Mouse (Mus musculus) embryonic facial prominence, embryonic 13.5 days (tissue): Measurements from ENCODE around the gene Cdyl2. TPM values are rescaled to one million over a fixed set of nuclear protein-coding genes. Genes with fewer than 3 reads are reported as not detected.

Experiments
- ATAC-seq: fragments of 200-750 bp; cut with Nextera tagmentation; 2 replicates; pipeline ENCODE4 v1.8.0; 2017; ENCODE audit warnings: low read depth; ENCODE audit not compliant: insufficient number of reproducible peaks, insufficient read depth, low FRiP score, low TSS enrichment
- H3K27ac ChIP-seq: fragments of 300-500 bp; sonication (generic); 2 replicates; pipeline ENCODE4 v1.5.1; 2015; ENCODE audit warnings: moderate library complexity, mild to moderate bottlenecking, inconsistent platforms
- H3K27me3 ChIP-seq: fragments of 300-500 bp; sonication (generic); 2 replicates; pipeline ENCODE4 v1.6.1; 2015; ENCODE audit warnings: mild to moderate bottlenecking, inconsistent platforms
- H3K36me3 ChIP-seq: fragments of 300-500 bp; sonication (generic); 2 replicates; pipeline ENCODE4 v1.6.1; 2015; ENCODE audit warnings: mild to moderate bottlenecking, inconsistent platforms
- H3K4me1 ChIP-seq: fragments of 300-500 bp; sonication (generic); 2 replicates; pipeline ENCODE4 v1.6.1; 2015; ENCODE audit warnings: inconsistent platforms
- H3K4me2 ChIP-seq: fragments of 300-500 bp; sonication (generic); 2 replicates; pipeline ENCODE4 v1.6.1; 2015; ENCODE audit warnings: moderate library complexity, mild to moderate bottlenecking, inconsistent platforms
- H3K4me3 ChIP-seq: fragments of 300-500 bp; sonication (generic); 2 replicates; pipeline ENCODE4 v1.5.1; 2015; ENCODE audit warnings: mild to moderate bottlenecking, inconsistent platforms
- H3K9ac ChIP-seq: fragments of 300-500 bp; sonication (generic); 2 replicates; pipeline ENCODE4 v1.6.1; 2015; ENCODE audit warnings: mild to moderate bottlenecking, inconsistent platforms
- H3K9me3 ChIP-seq: fragments of 300-500 bp; sonication (generic); 2 replicates; pipeline ENCODE4 v1.6.1; 2016; ENCODE audit warnings: inconsistent platforms
- WGBS: fragments of 180-500 bp; shearing (Covaris S2); methylation state at CpG from one replicate; pipeline ENCODE4 v1.1.7; 2015; ENCODE audit warnings: mixed read lengths; 5-methylcytosine and 5-hydroxymethylcytosine counted together
- polyA plus RNA-seq: library from polyadenylated mRNA; unstranded; fragments of >200 nt; fragmentation: Nextera tagmentation; extraction: Ambion mirVana; gene quantifications from 2 replicates; pipeline ENCODE4 v1.2.1, GENCODE M21; 2015

Cdyl2 gene
- polyA plus RNA-seq, 1 experiment from 2014 or later: 9.1 TPM

GRCm38 (mm10) chr8:116671543-116671942 is 61.2 kb downstream of the Cdyl2 start:
- H3K36me3 ChIP-seq: no peaks in the 10 kb centered on the region
- H3K4me3 ChIP-seq: no peak overlapping the region
- H3K9ac ChIP-seq: no peak overlapping the region
- H3K9me3 ChIP-seq: no peaks in the 10 kb centered on the region
- H3K4me1 ChIP-seq: no peaks in the 10 kb centered on the region
- no peak overlapping the region for H3K27ac ChIP-seq
- H3K27me3 ChIP-seq: no peaks in the 10 kb centered on the region
- no peak for ATAC-seq
- 57% methylated on average over 5 of the region's 5 CpGs for WGBS
- H3K4me2 ChIP-seq: no peak overlapping the region

- Histone ChIP-seq H3K4me1 (no peaks in the 10 kb centered on the region), H3K9me3 (no peaks in the 10 kb centered on the region), H3K27me3 (no peaks in the 10 kb centered on the region), H3K27ac (no peak overlapping the region), H3K4me3 (no peak overlapping the region), H3K36me3 (no peaks in the 10 kb centered on the region), H3K4me2 (no peak overlapping the region), H3K9ac (no peak overlapping the region)
- ATAC-seq: no peak
- WGBS: 90% methylated on average over 7 of the region's 7 CpGs
These were observed 62.2 kb downstream of the Cdyl2 start for GRCm38 (mm10) chr8:116670604-116671003.

- Histone ChIP-seq H3K9ac (no peak overlapping the region), H3K27ac (no peak overlapping the region), H3K4me3 (no peak overlapping the region), H3K36me3 (no peaks in the 10 kb centered on the region), H3K4me1 (no peaks in the 10 kb centered on the region), H3K9me3 (no peaks in the 10 kb centered on the region), H3K27me3 (no peaks in the 10 kb centered on the region), H3K4me2 (no peak overlapping the region)
- whole genome bisulfite sequencing: 96% methylated on average over 7 of the region's 7 CpGs
- ATAC-seq: no peak
These were observed 63.8 kb downstream of the Cdyl2 start for GRCm38 (mm10) chr8:116668977-116669376.

- H3K4me2 ChIP-seq: no peak overlapping the region
- H3K9ac ChIP-seq: no peak overlapping the region
- H3K27ac ChIP-seq: no peak overlapping the region
- no peak overlapping the region for H3K4me3 ChIP-seq
- no peaks in the 10 kb centered on the region for H3K4me1 ChIP-seq
- no peaks in the 10 kb centered on the region for H3K27me3 ChIP-seq
- no peaks in the 10 kb centered on the region for H3K9me3 ChIP-seq
- H3K36me3 ChIP-seq: no peaks in the 10 kb centered on the region
- ATAC-seq: no peak
- WGBS: 83% methylated on average over 11 of the region's 11 CpGs
These were observed 65.9 kb downstream of the Cdyl2 start for GRCm38 (mm10) chr8:116666781-116667325.

GRCm38 (mm10) chr8:116661521-116661920 is 71.3 kb downstream of the Cdyl2 start:
- WGBS: 66% methylated on average over 1 of the region's 1 CpGs
- no peak overlapping the region for H3K9ac ChIP-seq
- no peaks in the 10 kb centered on the region for H3K9me3 ChIP-seq
- H3K4me1 ChIP-seq: no peaks in the 10 kb centered on the region
- ATAC-seq: no peak
- H3K36me3 ChIP-seq: no peaks in the 10 kb centered on the region
- H3K27ac ChIP-seq: no peak overlapping the region
- no peak overlapping the region for H3K4me2 ChIP-seq
- H3K27me3 ChIP-seq: no peaks in the 10 kb centered on the region
- H3K4me3 ChIP-seq: no peak overlapping the region

- 90% methylated on average over 3 of the region's 3 CpGs for WGBS
- Histone ChIP-seq H3K27ac (no peak overlapping the region), H3K36me3 (no peaks in the 10 kb centered on the region), H3K27me3 (no peaks in the 10 kb centered on the region), H3K9me3 (no peaks in the 10 kb centered on the region), H3K9ac (no peak overlapping the region), H3K4me2 (no peak overlapping the region), H3K4me3 (no peak overlapping the region), H3K4me1 (no peaks in the 10 kb centered on the region)
- ATAC-seq: no peak
These were observed 76.0 kb downstream of the Cdyl2 start for GRCm38 (mm10) chr8:116656811-116657210.

GRCm38 (mm10) chr8:116654881-116655280 is 77.9 kb downstream of the Cdyl2 start:
- H3K4me1 ChIP-seq: no peaks in the 10 kb centered on the region
- no peak overlapping the region for H3K4me2 ChIP-seq
- 72% methylated on average over 3 of the region's 3 CpGs for WGBS
- H3K9me3 ChIP-seq: no peaks in the 10 kb centered on the region
- H3K27me3 ChIP-seq: no peaks in the 10 kb centered on the region
- no peak overlapping the region for H3K4me3 ChIP-seq
- no peak overlapping the region for H3K9ac ChIP-seq
- no peak for ATAC-seq
- H3K27ac ChIP-seq: no peak overlapping the region
- no peaks in the 10 kb centered on the region for H3K36me3 ChIP-seq

- H3K27ac ChIP-seq: no peak overlapping the region
- 66% methylated on average over 4 of the region's 4 CpGs for WGBS
- no peaks in the 10 kb centered on the region for H3K27me3 ChIP-seq
- H3K9me3 ChIP-seq: no peaks in the 10 kb centered on the region
- no peak overlapping the region for H3K9ac ChIP-seq
- no peaks in the 10 kb centered on the region for H3K36me3 ChIP-seq
- no peak overlapping the region for H3K4me3 ChIP-seq
- H3K4me1 ChIP-seq: no peaks in the 10 kb centered on the region
- no peak overlapping the region for H3K4me2 ChIP-seq
- ATAC-seq: no peak
These were observed 79.8 kb downstream of the Cdyl2 start for GRCm38 (mm10) chr8:116652949-116653348.

GRCm38 (mm10) chr8:116649975-116650725 is 82.6 kb downstream of the Cdyl2 start:
- no peaks in the 10 kb centered on the region for H3K4me1 ChIP-seq
- no peaks in the 10 kb centered on the region for H3K27me3 ChIP-seq
- H3K9me3 ChIP-seq: no peaks in the 10 kb centered on the region
- no peak for ATAC-seq
- WGBS: 80% methylated on average over 16 of the region's 16 CpGs
- no peak overlapping the region for H3K4me2 ChIP-seq
- no peaks in the 10 kb centered on the region for H3K36me3 ChIP-seq
- H3K4me3 ChIP-seq: no peak overlapping the region
- no peak overlapping the region for H3K27ac ChIP-seq
- no peak overlapping the region for H3K9ac ChIP-seq

- no peak overlapping the region for H3K4me3 ChIP-seq
- 85% methylated on average over 4 of the region's 4 CpGs for WGBS
- no peak for ATAC-seq
- H3K27me3 ChIP-seq: no peaks in the 10 kb centered on the region
- H3K4me2 ChIP-seq: no peak overlapping the region
- H3K4me1 ChIP-seq: no peaks in the 10 kb centered on the region
- no peak overlapping the region for H3K9ac ChIP-seq
- no peaks in the 10 kb centered on the region for H3K36me3 ChIP-seq
- no peak overlapping the region for H3K27ac ChIP-seq
- no peaks in the 10 kb centered on the region for H3K9me3 ChIP-seq
These were observed 87.4 kb downstream of the Cdyl2 start for GRCm38 (mm10) chr8:116645376-116645775.

- H3K9ac ChIP-seq: no peak overlapping the region
These were observed 91.9 kb downstream of the Cdyl2 start for GRCm38 (mm10) chr8:116640925-116641324.

GRCm38 (mm10) chr8:116637998-116638397 is 94.8 kb downstream of the Cdyl2 start:
- no peak for ATAC-seq
- 86% methylated on average over 4 of the region's 4 CpGs for WGBS
- Histone ChIP-seq H3K27me3 (no peaks in the 10 kb centered on the region), H3K9ac (no peak overlapping the region), H3K9me3 (no peaks in the 10 kb centered on the region), H3K4me2 (no peak overlapping the region), H3K4me3 (no peak overlapping the region), H3K36me3 (no peaks in the 10 kb centered on the region), H3K4me1 (no peaks in the 10 kb centered on the region), H3K27ac (no peak overlapping the region)

More at GRCm38 (mm10) chr8:116640925-116641324, 91.9 kb downstream of the Cdyl2 start:
- H3K27ac ChIP-seq: no peak overlapping the region
- no peak overlapping the region for H3K4me2 ChIP-seq
- no peaks in the 10 kb centered on the region for H3K4me1 ChIP-seq
- WGBS: 75% methylated on average over 10 of the region's 10 CpGs
- no peak for ATAC-seq
- no peaks in the 10 kb centered on the region for H3K27me3 ChIP-seq
- no peak overlapping the region for H3K4me3 ChIP-seq
- no peaks in the 10 kb centered on the region for H3K36me3 ChIP-seq
- H3K9me3 ChIP-seq: no peaks in the 10 kb centered on the region
